In genomic region chr2:29237623-29238022, GRCm38 (mm10) we compare ENCODE assay signal across 10 mouse cellular contexts. TPM values are rescaled to one million over a fixed set of nuclear protein-coding genes. Genes with fewer than 3 reads are reported as not detected.
DNase-seq lines count a peak whose midpoint lies in the region; ATAC-seq and TF ChIP-seq lines count a peak whose summit lies in the region.
"Had no signal": no experiment of that assay in that cellular context is flagged by ENCODE, and none has a peak within 500 bp of the region (broad histone marks: within the 10 kb centered on the region; RNA-seq: fewer than 3 reads in every experiment).

No protein-coding gene starts in this region.

- H3K9me3 ChIP-seq in hindbrain, embryonic 11.5 days (ENCODE audit: control insufficient read depth, low read length): no peaks in the 10 kb centered on the region
- H3K9me3 ChIP-seq in hindbrain, embryonic 13.5 days: no peaks in the 10 kb centered on the region
- H3K9me3 ChIP-seq in E14TG2a.4 (ENCODE audit: low read length): peaks cover 4% of the 10 kb centered on the region
- H3K9me3 ChIP-seq: limb, embryonic 12.5 days; stomach, embryonic 15.5 days had no signal

- no peak overlapping the region for H3K4me2 ChIP-seq in hindbrain, embryonic 11.5 days (replicated peaks; ENCODE audit: low read depth, low read length)
- no peak overlapping the region for H3K4me2 ChIP-seq in hindbrain, embryonic 13.5 days
- H3K4me2 ChIP-seq: limb, embryonic 12.5 days; stomach, embryonic 15.5 days had no signal

- no peaks in the 10 kb centered on the region for H3K27me3 ChIP-seq in hindbrain, embryonic 11.5 days (ENCODE audit: control insufficient read depth, insufficient read depth, low read length)
- no peaks in the 10 kb centered on the region for H3K27me3 ChIP-seq in hindbrain, embryonic 13.5 days
- H3K27me3 ChIP-seq in E14TG2a.4 (ENCODE audit: insufficient read depth, low read length): peaks cover 41% of the 10 kb centered on the region

- no peak overlapping the region for H3K27ac ChIP-seq in hindbrain, embryonic 11.5 days (ENCODE audit: low read depth, low read length)
- no peak overlapping the region for H3K27ac ChIP-seq in hindbrain, embryonic 13.5 days
- H3K27ac ChIP-seq: limb, embryonic 12.5 days; stomach, embryonic 15.5 days had no signal

- 22% methylated on average over 4 of the region's 4 CpGs for WGBS in hindbrain, embryonic 11.5 days
- WGBS in hindbrain, embryonic 13.5 days: 19% methylated on average over 4 of the region's 4 CpGs

- peak; percentile 75 for DNase-seq in hindbrain, embryonic 11.5 days (ENCODE audit: low spot score)
- peak; percentile 48 for DNase-seq in brain, embryonic 14.5 days (ENCODE audit: low read depth)
- DNase-seq in frontal cortex, postnatal 25 days (ENCODE audit: low spot score in 2 of 2): peak; percentile 43 to 61
- peak; percentile 72 to 89 for DNase-seq in kidney, postnatal 36 days
- DNase-seq in lung, postnatal 4 days: peak; percentile 65 to 76
- DNase-seq in testis, postnatal 14 days (ENCODE audit: low spot score): peak; percentile 36

- TF ChIP-seq POLR2A in brain, embryonic 14.5 days (IDR thresholded peaks at IDR 0.05; ENCODE audit: borderline replicate concordance, extremely low read depth, insufficient read depth, insufficient read length, poor library complexity, severe bottlenecking): no peak

- no peak overlapping the region for H3K9ac ChIP-seq in hindbrain, embryonic 11.5 days (ENCODE audit: low read depth, low read length)
- no peak overlapping the region for H3K9ac ChIP-seq in hindbrain, embryonic 13.5 days
- H3K9ac ChIP-seq: limb, embryonic 12.5 days; stomach, embryonic 15.5 days had no signal

- no peak for ATAC-seq in hindbrain, embryonic 11.5 days (ENCODE audit: low FRiP score)
- ATAC-seq in hindbrain, embryonic 13.5 days (ENCODE audit: low FRiP score): no peak

- peak; percentile 66 for TF ChIP-seq CTCF in E14TG2a.4 (conservative IDR thresholded peaks at IDR 0.05; ENCODE audit: low read length)
- peak; percentile 59 for TF ChIP-seq CTCF in brain, embryonic 14.5 days (IDR thresholded peaks at IDR 0.05; ENCODE audit: borderline replicate concordance, extremely low read depth, insufficient read depth, insufficient read length)

- no peak overlapping the region for H3K4me3 ChIP-seq in hindbrain, embryonic 11.5 days (ENCODE audit: low read depth, low read length)
- no peak overlapping the region for H3K4me3 ChIP-seq in hindbrain, embryonic 13.5 days
- no peak overlapping the region for H3K4me3 ChIP-seq in E14TG2a.4 (replicated peaks; ENCODE audit: low read length)
- H3K4me3 ChIP-seq: limb, embryonic 12.5 days; stomach, embryonic 15.5 days had no signal

- no peaks in the 10 kb centered on the region for H3K4me1 ChIP-seq in hindbrain, embryonic 11.5 days (replicated peaks; ENCODE audit: control insufficient read depth, insufficient read depth, low read length)
- H3K4me1 ChIP-seq in hindbrain, embryonic 13.5 days (replicated peaks): peaks cover 8% of the 10 kb centered on the region
- peaks cover 28% of the 10 kb centered on the region for H3K4me1 ChIP-seq in E14TG2a.4 (replicated peaks; ENCODE audit: low read depth, low read length)
- H3K4me1 ChIP-seq: limb, embryonic 12.5 days had no signal

- no peaks in the 10 kb centered on the region for H3K36me3 ChIP-seq in hindbrain, embryonic 11.5 days (ENCODE audit: control insufficient read depth, insufficient read depth, low read length)
- H3K36me3 ChIP-seq in hindbrain, embryonic 13.5 days: no peaks in the 10 kb centered on the region
- H3K36me3 ChIP-seq in E14TG2a.4 (ENCODE audit: insufficient read depth, low read length): no peaks in the 10 kb centered on the region
- H3K36me3 ChIP-seq: limb, embryonic 12.5 days; stomach, embryonic 15.5 days had no signal

RNA-seq across cellular contexts. Expression of gene Ntng2, which starts 15.2 kb away (rescaled TPM):
- polyA plus RNA-seq in hindbrain, embryonic 11.5 days (2014; fragmentation: Nextera tagmentation; extraction: Ambion mirVana): 2.7 and 2.8 TPM in 2 replicates
- 2.8 and 3.1 TPM in 2 replicates for polyA plus RNA-seq in hindbrain, embryonic 13.5 days (2015; fragmentation: Nextera tagmentation; extraction: Ambion mirVana)
- polyA plus RNA-seq in brain, embryonic 14.5 days (2012; rRNA removed): 76.2 and 76.6 TPM in 2 replicates

Comparison
In these comparisons a context has a peak if more than half of its experiments do, and no peak if none do; other contexts are left out.
1. RNA of gene Ntng2, which starts 15.2 kb away (polyA plus RNA-seq): 76.2 to 76.6 TPM in brain, embryonic 14.5 days; 2.8 to 3.1 TPM in hindbrain, embryonic 13.5 days and 2.7 to 2.8 TPM in hindbrain, embryonic 11.5 days; every median in the first group is over 10 times any median in the second.
2. Peak in every context shown above with its lines, with median percentiles within 50 percentile points of each other: DNase-seq.